ENCODE assay signal across 12 mouse cellular contexts in genomic region chr12:91088271-91088670, GRCm38 (mm10).
DNase-seq lines count a peak whose midpoint lies in the region; TF ChIP-seq lines count a peak whose summit lies in the region.
"Had no signal": no experiment of that assay in that cellular context is flagged by ENCODE, and none has a peak within 500 bp of the region (broad histone marks: within the 10 kb centered on the region; RNA-seq: fewer than 3 reads in every experiment).

No protein-coding gene starts in this region.

- no peak overlapping the region for H3K27ac ChIP-seq in CH12.LX (ENCODE audit: insufficient read depth, low read depth)
- H3K27ac ChIP-seq: hindbrain, embryonic 12.5 days; liver, embryonic 12.5 days; midbrain, embryonic 10.5 days had no signal

- no peak overlapping the region for H3K9ac ChIP-seq in CH12.LX (ENCODE audit: insufficient read depth, low read depth)
- H3K9ac ChIP-seq: hindbrain, embryonic 12.5 days; liver, embryonic 12.5 days had no signal

- peak in 1 of 2 experiments; percentile 47; a peak in 2 of 4 replicates for TF ChIP-seq CTCF in CH12.LX (conservative IDR thresholded peaks at IDR 0.05 in 1 of 2, IDR thresholded peaks at IDR 0.05 in 1 of 2; ENCODE audit: low read depth in 2 of 2, low read length in 2 of 2)

- peaks cover 0 to 2% of the 10 kb centered on the region in 2 experiments; a peak in 1 of 4 replicates for H3K4me1 ChIP-seq in CH12.LX (ENCODE audit: control insufficient read depth in 1 of 2, insufficient read depth in 2 of 2)
- H3K4me1 ChIP-seq: hindbrain, embryonic 12.5 days; liver, embryonic 12.5 days; midbrain, embryonic 10.5 days had no signal

- no peak for TF ChIP-seq EP300 in CH12.LX (IDR thresholded peaks at IDR 0.05; ENCODE audit: low read length)

- no peak overlapping the region for H3K4me3 ChIP-seq in CH12.LX (replicated peaks in 1 of 3; ENCODE audit: low read depth in 2 of 3, low read length in 2 of 3, poor library complexity in 1 of 3)
- H3K4me3 ChIP-seq: hindbrain, embryonic 12.5 days; liver, embryonic 12.5 days; midbrain, embryonic 10.5 days had no signal

- peak; percentile 26 for DNase-seq in layer of hippocampus, adult 11-12 months (ENCODE audit: low spot score)
- no peak for DNase-seq in layer of hippocampus, postnatal 25 days (ENCODE audit: extremely low spot score in 1 of 2, low spot score in 1 of 2)
- peak; percentile 17 for DNase-seq in CH12.LX (ENCODE audit: extremely low read depth)
- DNase-seq in NIH3T3 (ENCODE audit: low read depth): peak; percentile 8
- peak; percentile 26 to 50 for DNase-seq in cerebellum, postnatal 25 days
- no peak for DNase-seq in thymus, postnatal 10 days (ENCODE audit: low spot score in 2 of 2)
- DNase-seq in kidney, postnatal 10 days: no peak
- DNase-seq: gastrocnemius, postnatal 25 days; spleen, adult 18-20 months had no signal

- TF ChIP-seq RAD21 in CH12.LX (IDR thresholded peaks at IDR 0.05; ENCODE audit: low read depth, low read length): peak; percentile 30

- H3K79me2 ChIP-seq in CH12.LX (replicated peaks; ENCODE audit: control insufficient read depth, extremely low read depth, insufficient read depth, poor library complexity, severe bottlenecking): no peaks in the 10 kb centered on the region

- H3K4me2 ChIP-seq in CH12.LX (ENCODE audit: insufficient read depth, low read depth, poor library complexity, severe bottlenecking): no peak overlapping the region
- H3K4me2 ChIP-seq: hindbrain, embryonic 12.5 days; liver, embryonic 12.5 days had no signal

- H3K27me3 ChIP-seq in CH12.LX (replicated peaks): no peaks in the 10 kb centered on the region
- H3K27me3 ChIP-seq: hindbrain, embryonic 12.5 days; liver, embryonic 12.5 days had no signal

- dilution Hi-C loops in CH12.LX (cut with MboI; ENCODE audit: extremely low pct_ligation_motif_present, extremely low pct_unique_long_range_greater_than_20kb, low sequenced_read_pairs): no loop called here

- TF ChIP-seq POLR2A in CH12.LX (IDR thresholded peaks at IDR 0.05; ENCODE audit: low read depth, low read length): no peak

- no peaks in the 10 kb centered on the region for H3K9me3 ChIP-seq in CH12.LX (replicated peaks; ENCODE audit: low read length)
- H3K9me3 ChIP-seq: hindbrain, embryonic 12.5 days; liver, embryonic 12.5 days; midbrain, embryonic 10.5 days had no signal

- peaks cover 0 to 4% of the 10 kb centered on the region in 2 experiments for H3K36me3 ChIP-seq in CH12.LX (replicated peaks in 1 of 2; ENCODE audit: control insufficient read depth in 1 of 2, insufficient read depth in 1 of 2, low read length in 1 of 2)
- H3K36me3 ChIP-seq: hindbrain, embryonic 12.5 days; liver, embryonic 12.5 days; midbrain, embryonic 10.5 days had no signal

- in situ Hi-C loops in CH12.LX (cut with MboI; ENCODE audit: low pct_ligation_motif_present, low pct_unique_long_range_greater_than_20kb, low sequenced_read_pairs): loop anchor here (25.0 kb wide), 1 partner anchor 351 kb away; the partner anchor contains the start of gene Dio2

TF ChIP-seq in CH12.LX, 34 proteins besides CTCF, POLR2A, EP300 and RAD21:
- no peak for TF ChIP-seq USF2 (conservative IDR thresholded peaks at IDR 0.05; ENCODE audit: low read depth, low read length)
- TF ChIP-seq SMC3 (IDR thresholded peaks at IDR 0.05; ENCODE audit: low read depth, low read length): peak; percentile 41

Comparison
In these comparisons a context has a peak if more than half of its experiments do, and no peak if none do; other contexts are left out.
1. DNase-seq: peak in layer of hippocampus, adult 11-12 months (single experiment), CH12.LX (single experiment), NIH3T3 (single experiment) and cerebellum, postnatal 25 days (2 of 2); none in layer of hippocampus, postnatal 25 days (0 of 2), thymus, postnatal 10 days (0 of 2) and kidney, postnatal 10 days (single experiment).